Mouse (Mus musculus): ENCODE data around the gene Hhat.

DNA sequence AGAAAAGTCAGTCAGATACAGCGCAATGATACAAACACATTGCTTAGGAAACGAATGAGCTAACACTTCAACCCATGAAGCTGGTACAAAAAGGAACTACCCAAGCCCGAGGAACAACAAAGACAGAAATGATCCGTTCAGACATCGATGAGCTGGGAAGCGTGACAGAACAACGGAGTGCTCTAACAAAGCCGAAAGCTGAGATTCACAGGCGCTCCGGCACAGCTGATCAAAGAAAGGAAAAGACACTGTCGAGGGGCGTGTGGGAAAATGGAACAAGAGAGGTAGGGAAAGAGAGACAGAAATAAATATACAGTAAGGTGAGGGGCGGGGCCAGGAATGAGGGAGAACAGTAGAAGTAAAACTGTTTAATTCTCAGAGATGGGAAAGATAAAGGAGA lies 15.8 kb downstream of the Hhat start:
- TF ChIP-seq POLR2A (IDR thresholded peaks at IDR 0.05; ENCODE audit: low read depth, low read length) (no peak), CTCF (IDR thresholded peaks at IDR 0.05; ENCODE audit: extremely low read depth, insufficient read depth, insufficient read length, insufficient replicate concordance) (no peak)

Data from spleen, adult 2 months (tissue).